Mouse (Mus musculus): ENCODE data around the gene Mycl. TPM values are rescaled to one million over a fixed set of nuclear protein-coding genes. Genes with fewer than 3 reads are reported as not detected.

Gene Mycl
- polyA plus RNA-seq (2012; rRNA removed; ENCODE audit: low replicate concordance) = 0.79 and 15.9 TPM in 2 replicates

DNA sequence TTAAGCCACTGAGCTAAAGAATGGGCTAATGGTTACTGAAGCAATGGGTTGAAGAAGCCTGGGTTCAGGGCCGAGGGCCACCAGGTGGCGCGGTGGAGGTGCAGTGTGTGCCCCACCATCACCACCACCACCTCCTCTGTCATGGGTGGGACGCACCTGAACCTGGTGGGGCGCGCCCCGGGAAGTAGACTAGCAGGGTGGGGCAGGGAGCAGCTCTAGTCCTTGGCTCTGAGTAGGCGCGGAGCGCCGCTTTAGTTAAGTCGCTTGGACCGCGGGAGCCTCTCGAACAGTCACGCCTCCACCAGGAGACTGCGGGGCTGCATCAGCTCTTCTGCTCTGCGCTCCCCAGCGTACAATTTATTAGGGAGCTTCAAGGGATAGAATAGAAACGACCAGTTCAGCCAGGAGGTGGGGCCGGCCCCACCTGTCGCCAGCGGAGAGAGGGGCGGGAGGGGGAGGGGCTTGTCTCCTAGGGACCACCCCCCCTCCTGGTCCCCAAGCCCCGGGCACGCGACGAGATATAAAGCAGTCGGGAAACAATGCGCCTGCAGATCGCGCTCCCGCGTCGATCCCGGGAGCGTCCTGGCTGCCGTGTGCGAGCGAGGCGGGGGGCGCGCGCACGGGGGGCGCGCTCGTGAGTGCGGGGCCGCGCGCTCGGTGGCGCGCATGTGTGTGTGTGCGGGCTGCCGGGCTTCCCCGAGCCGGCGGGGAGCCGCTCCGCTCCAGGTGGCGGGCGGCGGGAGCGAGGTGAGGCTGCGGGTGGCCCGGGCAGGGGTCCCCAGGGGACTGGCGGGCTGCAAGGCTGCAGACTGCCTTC, at the start of gene Mycl:
Gene Mycl, plus strand, starts transcription at position 249 of the 817 bp plus-strand sequence.

DNA sequence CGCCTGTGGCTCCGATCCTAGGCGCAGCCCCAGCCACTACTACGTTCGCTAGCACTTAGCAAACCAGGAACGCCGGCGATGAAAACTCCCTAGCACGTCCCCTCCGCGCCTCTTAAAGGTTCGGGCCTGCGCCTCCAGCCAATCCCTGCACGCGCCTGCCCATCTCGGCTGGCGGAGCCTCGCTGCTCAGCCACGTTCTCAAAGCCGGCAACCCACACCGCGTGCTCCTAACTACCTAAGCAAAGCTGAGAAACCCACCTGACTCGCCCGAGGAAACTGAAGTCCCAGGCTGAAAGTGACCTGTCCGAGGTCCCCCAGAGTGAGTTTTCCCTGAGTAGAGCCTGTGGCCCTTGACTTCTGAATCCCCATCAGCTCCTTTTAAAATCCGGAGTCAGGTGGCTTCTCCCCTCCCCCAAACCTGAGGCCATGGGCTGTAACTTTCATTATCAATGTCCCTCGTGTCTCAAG, 34.3 kb upstream of the Mycl start, which contains the start of gene Mfsd2a:
Gene Mfsd2a, minus strand, starts transcription at position 89 of the 468 bp plus-strand sequence.

DNA sequence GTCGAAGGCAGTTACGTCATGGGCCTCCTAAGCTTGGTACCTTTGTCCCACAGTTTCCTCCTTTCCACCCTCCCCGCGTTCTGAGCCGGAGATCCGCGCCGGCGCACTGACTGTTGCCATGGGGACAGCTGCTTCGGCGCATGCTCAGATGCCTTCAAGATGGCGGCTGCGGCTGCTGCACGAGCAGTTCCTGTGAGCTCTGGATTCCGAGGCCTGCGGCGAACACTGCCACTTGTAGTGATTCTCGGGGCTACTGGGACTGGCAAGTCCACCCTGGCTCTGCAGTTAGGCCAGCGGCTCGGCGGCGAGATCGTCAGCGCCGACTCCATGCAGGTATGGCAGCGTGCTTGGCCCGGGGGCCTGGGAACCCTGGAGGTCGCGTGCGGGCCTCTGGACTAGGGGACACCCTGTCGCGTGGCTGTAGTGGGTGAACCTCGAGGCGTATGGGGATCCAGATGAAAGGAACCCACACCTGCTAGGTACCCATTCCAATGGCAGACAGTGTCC, 21.1 kb downstream of the Mycl start, which contains the start of gene Trit1:
Gene Trit1, plus strand, starts transcription at position 147 of the 507 bp plus-strand sequence.

Other genes with a start within 250 kb of the Mycl start
- 48.3 and 65.8 TPM in 2 replicates for gene Ppt1, start 159.4 kb upstream of the Mycl start, polyA plus RNA-seq (2012; rRNA removed; ENCODE audit: low replicate concordance)
- gene Cap1, start 109.6 kb upstream of the Mycl start, polyA plus RNA-seq (2012; rRNA removed; ENCODE audit: low replicate concordance) = 109 and 173 TPM in 2 replicates
- gene Mfsd2a, start 34.5 kb upstream of the Mycl start, polyA plus RNA-seq (2012; rRNA removed; ENCODE audit: low replicate concordance) = 0.24 and 13.1 TPM in 2 replicates
- 6.6 and 9.0 TPM in 2 replicates for gene Trit1, start 20.9 kb downstream of the Mycl start, polyA plus RNA-seq (2012; rRNA removed; ENCODE audit: low replicate concordance)
- gene Bmp8b, start 109.5 kb downstream of the Mycl start, polyA plus RNA-seq (2012; rRNA removed; ENCODE audit: low replicate concordance) = 1.3 TPM in 1 of 2 replicates, not detected in the other
- gene Oxct2b, start 120.6 kb downstream of the Mycl start, polyA plus RNA-seq (2012; rRNA removed; ENCODE audit: low replicate concordance) = 0.13 TPM in 1 of 2 replicates, not detected in the other
- gene Ppie, start 144.3 kb downstream of the Mycl start, polyA plus RNA-seq (2012; rRNA removed; ENCODE audit: low replicate concordance) = 15.8 and 25.3 TPM in 2 replicates
- 0.19 and 0.37 TPM in 2 replicates for gene Hpcal4, start 187.6 kb downstream of the Mycl start, polyA plus RNA-seq (2012; rRNA removed; ENCODE audit: low replicate concordance)
- 0.62 and 0.75 TPM in 2 replicates for gene Nt5c1a, start 205.9 kb downstream of the Mycl start, polyA plus RNA-seq (2012; rRNA removed; ENCODE audit: low replicate concordance)
- gene Heyl, start 237.9 kb downstream of the Mycl start, polyA plus RNA-seq (2012; rRNA removed; ENCODE audit: low replicate concordance) = 12.9 and 13.8 TPM in 2 replicates